Mouse (Mus musculus) intestine, embryonic 15.5 days (tissue): ENCODE results near the gene Myod1. TPM values are rescaled to one million over a fixed set of nuclear protein-coding genes. Genes with fewer than 3 reads are reported as not detected.

Source experiments
- ATAC-seq: fragments of 200-750 bp; cut with Nextera tagmentation; 2 replicates; pipeline ENCODE4 v1.8.0; 2017; ENCODE audit warnings: moderate TSS enrichment, moderate library complexity
- H3K27ac ChIP-seq: fragments of 300-500 bp; sonication (generic); 2 replicates; pipeline ENCODE4 v1.5.1; 2015; ENCODE audit warnings: mild to moderate bottlenecking, inconsistent platforms
- H3K27me3 ChIP-seq: fragments of 300-500 bp; sonication (generic); replicated peaks from 2 replicates; pipeline ENCODE4 v1.6.1; 2015; ENCODE audit warnings: inconsistent platforms
- H3K36me3 ChIP-seq: fragments of 300-500 bp; sonication (generic); 2 replicates; pipeline ENCODE4 v1.6.1; 2015; ENCODE audit warnings: inconsistent platforms
- H3K4me1 ChIP-seq: fragments of 300-500 bp; sonication (generic); replicated peaks from 2 replicates; pipeline ENCODE4 v1.6.1; 2015; ENCODE audit warnings: inconsistent platforms
- H3K4me2 ChIP-seq: fragments of 300-500 bp; sonication (generic); replicated peaks from 2 replicates; pipeline ENCODE4 v1.6.1; 2015; ENCODE audit warnings: mild to moderate bottlenecking, inconsistent platforms
- H3K4me3 ChIP-seq: fragments of 300-500 bp; sonication (generic); replicated peaks from 2 replicates; pipeline ENCODE4 v1.5.1; 2015; ENCODE audit warnings: inconsistent platforms
- H3K9ac ChIP-seq: fragments of 300-500 bp; sonication (generic); 2 replicates; pipeline ENCODE4 v1.6.1; 2015; ENCODE audit warnings: inconsistent platforms
- H3K9me3 ChIP-seq: fragments of 300-500 bp; sonication (generic); 2 replicates; pipeline ENCODE4 v1.6.1; 2016; ENCODE audit warnings: inconsistent platforms
- WGBS: fragments of 180-500 bp; shearing (Covaris S2); methylation state at CpG from one replicate; pipeline ENCODE4 v1.1.7; 2015; 5-methylcytosine and 5-hydroxymethylcytosine counted together
- polyA plus RNA-seq: library from polyadenylated mRNA; unstranded; fragments of >200 nt; fragmentation: Nextera tagmentation; extraction: Ambion mirVana; gene quantifications from 2 replicates; pipeline ENCODE4 v1.2.1, GENCODE M21; 2015

The Myod1 gene
- polyA plus RNA-seq, 1 experiment from 2014 or later, result 0.24 TPM

- H3K4me2 ChIP-seq, result no peak overlapping the region
Observed at GRCm38 (mm10) chr7:46425012-46425411, 48.7 kb downstream of the Myod1 start.

More at GRCm38 (mm10) chr7:46425012-46425411, 48.7 kb downstream of the Myod1 start:
- Histone ChIP-seq H3K36me3 (no peaks in the 10 kb centered on the region), H3K4me3 (no peak overlapping the region), H3K27me3 (no peaks in the 10 kb centered on the region), H3K9ac (no peak overlapping the region), H3K4me1 (no peaks in the 10 kb centered on the region), H3K9me3 (no peaks in the 10 kb centered on the region), H3K27ac (no peak overlapping the region)
- ATAC-seq, result no peak
- 72% methylated on average over 4 of the region's 4 CpGs for WGBS

Other genes starting within 250 kb of the Myod1 start
- gene Abcc8, start 196.4 kb upstream of the Myod1 start, polyA plus RNA-seq, result 7.6 and 8.1 TPM in 2 replicates
- gene Ush1c, start 138.0 kb upstream of the Myod1 start, polyA plus RNA-seq, result 64.2 and 66.5 TPM in 2 replicates
- gene Otog, start 135.5 kb upstream of the Myod1 start, polyA plus RNA-seq, result 0.08 TPM in 2 replicates
- gene Kcnc1, start 20.0 kb downstream of the Myod1 start, polyA plus RNA-seq, result 0.38 and 0.53 TPM in 2 replicates